Mouse (Mus musculus): ENCODE data around the gene Rad51b.

Rad51b gene

GRCm38 (mm10) chr12:79745845-79746510, 448.9 kb downstream of the Rad51b start:
- DNase-seq: no peak

- no peak for DNase-seq
These were observed 450.5 kb downstream of the Rad51b start for GRCm38 (mm10) chr12:79747541-79747940.

GRCm38 (mm10) chr12:79748862-79749261, 451.8 kb downstream of the Rad51b start:
- DNase-seq: no peak

GRCm38 (mm10) chr12:79750253-79751125, 453.4 kb downstream of the Rad51b start:
- DNase-seq: no peak

GRCm38 (mm10) chr12:79751781-79752180, 454.7 kb downstream of the Rad51b start:
- DNase-seq: peak; percentile 38

GRCm38 (mm10) chr12:79752189-79752588, 455.1 kb downstream of the Rad51b start:
- DNase-seq: peak; percentile 34

GRCm38 (mm10) chr12:79755617-79756016, 458.5 kb downstream of the Rad51b start:
- DNase-seq: no peak

GRCm38 (mm10) chr12:79756352-79756751, 459.3 kb downstream of the Rad51b start:
- DNase-seq: peak; percentile 27

- no peak for DNase-seq
These were observed 460.7 kb downstream of the Rad51b start for GRCm38 (mm10) chr12:79757775-79758174.

- peak; percentile 54 for DNase-seq
These were observed 462.3 kb downstream of the Rad51b start for GRCm38 (mm10) chr12:79759180-79759902.

GRCm38 (mm10) chr12:79761217-79761616, 464.1 kb downstream of the Rad51b start:
- no peak for DNase-seq

- no peak for DNase-seq
These were observed 465.0 kb downstream of the Rad51b start for GRCm38 (mm10) chr12:79762087-79762486.

GRCm38 (mm10) chr12:79762570-79763275, 465.6 kb downstream of the Rad51b start:
- no peak for DNase-seq

- DNase-seq: peak; percentile 66
These were observed 469.0 kb downstream of the Rad51b start for GRCm38 (mm10) chr12:79766116-79766515.

GRCm38 (mm10) chr12:79768741-79769322, 471.8 kb downstream of the Rad51b start:
- DNase-seq: no peak

- DNase-seq: no peak
These were observed 472.7 kb downstream of the Rad51b start for GRCm38 (mm10) chr12:79769763-79770162.

- no peak for DNase-seq
These were observed 474.1 kb downstream of the Rad51b start for GRCm38 (mm10) chr12:79771194-79771593.

GRCm38 (mm10) chr12:79771741-79772140, 474.7 kb downstream of the Rad51b start:
- DNase-seq: no peak

- peak; percentile 53 for DNase-seq
These were observed 476.2 kb downstream of the Rad51b start for GRCm38 (mm10) chr12:79773246-79773645.

- no peak for DNase-seq
These were observed 477.5 kb downstream of the Rad51b start for GRCm38 (mm10) chr12:79774571-79774970.

GRCm38 (mm10) chr12:79776828-79777227, 479.7 kb downstream of the Rad51b start:
- DNase-seq: no peak

- DNase-seq: peak; percentile 26
These were observed 483.7 kb downstream of the Rad51b start for GRCm38 (mm10) chr12:79780745-79781144.

All from kidney, adult 9 months (tissue).